Mouse (Mus musculus): ENCODE measurements around the gene Nos3. TPM values are rescaled to one million over a fixed set of nuclear protein-coding genes. Genes with fewer than 3 reads are reported as not detected.

Nos3 gene
- polyA plus RNA-seq, 1 experiment from 2014 or later, result 1.8 TPM

DNA sequence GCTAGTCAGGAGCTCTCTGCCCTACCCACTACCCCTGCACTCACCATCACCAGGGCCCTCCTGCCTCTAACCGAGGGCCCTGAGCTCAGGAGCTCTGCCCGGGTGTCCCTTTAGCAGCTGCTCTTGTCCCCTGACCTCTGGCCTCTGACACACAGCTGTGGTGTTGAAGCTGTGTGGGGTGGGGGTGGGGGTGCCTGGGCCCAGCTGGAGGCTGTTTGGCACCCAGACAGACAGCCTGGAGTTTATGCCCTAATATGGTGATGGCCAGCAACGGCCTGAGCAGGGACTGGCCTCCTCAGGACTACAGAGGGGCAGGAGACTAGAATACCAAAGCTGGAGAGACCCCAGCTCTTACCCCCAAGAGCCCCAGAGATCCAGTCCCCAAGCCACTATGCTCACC is 29.9 kb upstream of the Nos3 start:
- H3K4me2 ChIP-seq (ENCODE audit: low read depth, low read length), result no peak overlapping the region
- no peak overlapping the region for H3K4me3 ChIP-seq (ENCODE audit: low read depth, low read length)
- no peak for ATAC-seq
- H3K9me3 ChIP-seq (ENCODE audit: low read length), result no peaks in the 10 kb centered on the region
- 46% methylated on average over 3 of the region's 3 CpGs for WGBS (ENCODE audit: insufficient replicate concordance)
- no peaks in the 10 kb centered on the region for H3K36me3 ChIP-seq (replicated peaks; ENCODE audit: insufficient read depth, low read length)
- no peak overlapping the region for H3K27ac ChIP-seq (ENCODE audit: low read depth)
- H3K9ac ChIP-seq (replicated peaks), result no peak overlapping the region
- DNase-seq, result no peak
- no peaks in the 10 kb centered on the region; the same call in none of the 2 replicates for H3K27me3 ChIP-seq (ENCODE audit: insufficient read depth, low read length)
- H3K4me1 ChIP-seq (ENCODE audit: insufficient read depth), result no peaks in the 10 kb centered on the region
- TF ChIP-seq EP300 (IDR thresholded peaks at IDR 0.05; ENCODE audit: low read depth), result no peak
- TF ChIP-seq CTCF (IDR thresholded peaks at IDR 0.05; ENCODE audit: low read depth), result no peak

DNA sequence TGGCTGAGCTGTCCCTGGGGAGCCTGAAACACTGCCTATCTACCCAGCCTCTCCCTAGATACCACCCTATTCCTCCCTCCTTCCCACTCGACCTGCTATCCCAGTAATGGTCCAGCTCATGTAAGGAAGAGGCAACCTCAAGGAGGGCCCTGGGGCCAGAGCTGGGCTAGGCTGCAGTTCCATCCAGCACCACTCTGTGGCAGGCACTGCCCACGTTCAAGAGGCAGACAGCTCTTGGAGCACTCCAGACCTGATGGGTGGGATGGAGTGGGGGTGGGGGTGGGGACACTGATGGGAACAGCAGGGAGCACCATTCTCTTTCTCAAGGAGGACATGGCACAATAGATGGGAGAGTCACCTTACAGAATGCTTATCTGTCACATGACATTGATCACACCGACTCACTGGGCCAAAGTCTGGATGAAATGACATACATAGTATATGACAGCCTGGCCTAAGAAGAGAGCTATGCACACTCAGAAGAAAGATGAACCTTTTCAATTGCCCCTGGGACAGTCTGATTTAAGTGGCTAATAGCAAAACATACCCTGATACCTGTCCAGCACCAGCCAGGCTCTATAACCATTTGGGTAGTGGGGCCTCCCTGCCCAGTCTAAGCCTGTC is 28.6 kb upstream of the Nos3 start:
- WGBS (ENCODE audit: insufficient replicate concordance), result 16% methylated on average over 3 of the region's 3 CpGs
- no peak overlapping the region for H3K4me3 ChIP-seq (ENCODE audit: low read depth, low read length)
- peak; percentile 54 for DNase-seq
- H3K9me3 ChIP-seq (ENCODE audit: low read length), result no peaks in the 10 kb centered on the region
- H3K4me2 ChIP-seq (ENCODE audit: low read depth, low read length), result no peak overlapping the region
- H3K27ac ChIP-seq (ENCODE audit: low read depth), result no peak overlapping the region
- H3K27me3 ChIP-seq (ENCODE audit: insufficient read depth, low read length), result no peaks in the 10 kb centered on the region
- no peak overlapping the region for H3K9ac ChIP-seq (replicated peaks)
- no peaks in the 10 kb centered on the region for H3K36me3 ChIP-seq (replicated peaks; ENCODE audit: insufficient read depth, low read length)
- no peak for TF ChIP-seq EP300 (IDR thresholded peaks at IDR 0.05; ENCODE audit: low read depth)
- peak; percentile 74 for TF ChIP-seq CTCF (IDR thresholded peaks at IDR 0.05; ENCODE audit: low read depth)
- no peaks in the 10 kb centered on the region for H3K4me1 ChIP-seq (ENCODE audit: insufficient read depth)
- peak; percentile 54; the same call in 1 of the 2 replicates for ATAC-seq

DNA sequence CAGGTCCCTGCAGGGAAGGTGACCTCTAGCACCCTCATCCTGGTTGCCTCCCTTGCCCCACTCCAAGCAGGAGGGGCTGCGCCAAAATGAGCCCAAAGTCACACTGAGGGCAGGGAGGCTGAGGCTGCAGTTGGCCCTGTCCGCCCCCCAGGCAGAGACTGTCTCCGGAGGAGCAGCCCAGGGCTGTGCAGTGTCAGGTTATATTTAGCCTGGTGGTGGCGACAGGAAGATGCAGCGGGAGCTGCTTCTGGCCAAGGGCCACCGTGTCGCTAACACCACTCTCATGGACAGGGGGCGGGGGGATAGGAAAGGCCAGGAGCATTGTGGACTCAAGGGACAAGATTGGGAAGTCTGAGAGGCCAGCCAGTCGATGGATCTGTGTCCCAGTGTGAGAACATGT is 27.2 kb upstream of the Nos3 start:
- no peaks in the 10 kb centered on the region for H3K9me3 ChIP-seq (ENCODE audit: low read length)
- TF ChIP-seq EP300 (IDR thresholded peaks at IDR 0.05; ENCODE audit: low read depth) (no peak), CTCF (IDR thresholded peaks at IDR 0.05; ENCODE audit: low read depth) (no peak)
- H3K9ac ChIP-seq (replicated peaks), result no peak overlapping the region
- no peak overlapping the region for H3K4me2 ChIP-seq (ENCODE audit: low read depth, low read length)
- WGBS (ENCODE audit: insufficient replicate concordance), result 21% methylated on average over 9 of the region's 9 CpGs
- H3K27ac ChIP-seq (ENCODE audit: low read depth), result no peak overlapping the region
- no peak overlapping the region for H3K4me3 ChIP-seq (ENCODE audit: low read depth, low read length)
- no peak for ATAC-seq
- no peaks in the 10 kb centered on the region for H3K4me1 ChIP-seq (ENCODE audit: insufficient read depth)
- no peaks in the 10 kb centered on the region for H3K36me3 ChIP-seq (replicated peaks; ENCODE audit: insufficient read depth, low read length)
- no peak for DNase-seq
- no peaks in the 10 kb centered on the region for H3K27me3 ChIP-seq (ENCODE audit: insufficient read depth, low read length)

DNA sequence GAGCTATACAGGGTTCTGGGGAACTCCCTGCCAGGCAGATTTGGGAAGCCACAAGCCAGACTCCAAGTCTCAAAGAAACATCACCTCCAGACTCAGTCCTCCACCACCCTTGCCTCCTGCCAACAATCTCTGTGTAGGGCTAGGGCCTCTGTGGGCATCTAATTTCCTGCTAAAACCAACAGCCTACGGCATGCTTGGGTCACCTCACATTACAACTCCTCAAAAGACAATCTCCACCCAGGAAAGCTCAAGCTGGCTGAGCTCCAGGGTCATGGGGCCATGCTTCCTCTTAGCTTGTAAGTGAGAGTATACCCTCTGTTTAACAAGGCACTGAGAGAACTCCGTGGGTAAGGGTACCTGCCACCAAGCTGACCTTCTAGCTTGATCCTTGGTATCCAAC is 26.8 kb upstream of the Nos3 start:
- Histone ChIP-seq H3K36me3 (replicated peaks; ENCODE audit: insufficient read depth, low read length) (no peaks in the 10 kb centered on the region), H3K27ac (ENCODE audit: low read depth) (no peak overlapping the region), H3K4me1 (ENCODE audit: insufficient read depth) (peaks cover 2% of the 10 kb centered on the region; the same call in 1 of the 2 replicates), H3K4me2 (ENCODE audit: low read depth, low read length) (no peak overlapping the region), H3K9ac (replicated peaks) (no peak overlapping the region), H3K27me3 (ENCODE audit: insufficient read depth, low read length) (no peaks in the 10 kb centered on the region), H3K9me3 (ENCODE audit: low read length) (no peaks in the 10 kb centered on the region), H3K4me3 (ENCODE audit: low read depth, low read length) (no peak overlapping the region)
- WGBS (ENCODE audit: insufficient replicate concordance), result 42% methylated on average over 2 of the region's 2 CpGs
- DNase-seq (no peak), ATAC-seq (no peak)
- TF ChIP-seq CTCF (IDR thresholded peaks at IDR 0.05; ENCODE audit: low read depth) (no peak), EP300 (IDR thresholded peaks at IDR 0.05; ENCODE audit: low read depth) (no peak)

DNA sequence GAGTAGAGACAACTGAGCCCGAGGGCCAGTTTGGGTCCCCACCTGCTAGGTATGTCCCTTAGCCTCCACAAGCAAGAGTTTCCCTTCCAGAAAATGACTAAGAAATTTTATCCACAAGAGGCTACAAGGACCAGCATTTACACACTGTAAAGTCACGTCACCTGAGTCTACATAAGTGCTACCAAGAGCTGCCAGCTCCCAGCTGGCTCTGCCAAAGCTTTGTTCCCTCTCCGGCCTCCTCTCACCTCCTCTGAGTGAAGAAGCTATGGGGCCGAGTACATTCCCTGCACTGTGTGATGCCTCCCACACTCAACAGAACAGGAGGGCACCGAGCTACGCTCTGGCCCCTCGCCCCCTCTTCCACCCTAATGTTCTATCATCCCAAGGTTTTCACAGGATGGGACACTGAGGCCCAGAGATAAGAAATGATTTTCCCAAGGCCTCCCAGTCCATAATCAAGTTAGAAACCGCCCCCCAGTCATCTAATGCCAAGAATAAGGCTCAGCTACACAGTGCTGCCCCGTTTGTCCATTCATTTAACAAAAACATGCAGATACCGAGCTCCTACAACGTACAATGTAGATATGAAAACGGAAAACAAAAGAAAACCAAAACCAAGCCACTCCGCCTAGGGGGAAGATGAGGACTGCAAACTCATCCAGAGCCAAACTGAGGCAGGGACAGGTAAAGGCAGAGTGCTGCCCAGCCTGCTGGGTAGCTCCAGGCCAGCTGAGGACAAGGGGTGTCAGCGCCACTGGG is 22.2 kb upstream of the Nos3 start:
- Histone ChIP-seq H3K9me3 (ENCODE audit: low read length) (no peaks in the 10 kb centered on the region), H3K4me2 (ENCODE audit: low read depth, low read length) (no peak overlapping the region), H3K4me1 (ENCODE audit: insufficient read depth) (peaks cover 18% of the 10 kb centered on the region), H3K9ac (replicated peaks) (no peak overlapping the region), H3K36me3 (replicated peaks; ENCODE audit: insufficient read depth, low read length) (no peaks in the 10 kb centered on the region), H3K27ac (ENCODE audit: low read depth) (no peak overlapping the region), H3K27me3 (ENCODE audit: insufficient read depth, low read length) (0 out of 2 replicates have a peak, but pooled peaks cover under 1% of the 10 kb centered on the region), H3K4me3 (ENCODE audit: low read depth, low read length) (no peak overlapping the region)
- TF ChIP-seq EP300 (IDR thresholded peaks at IDR 0.05; ENCODE audit: low read depth) (no peak), CTCF (IDR thresholded peaks at IDR 0.05; ENCODE audit: low read depth) (no peak)
- WGBS (ENCODE audit: insufficient replicate concordance), result 64% methylated on average over 14 of the region's 14 CpGs
- no peak for DNase-seq
- ATAC-seq, result no peak

DNA sequence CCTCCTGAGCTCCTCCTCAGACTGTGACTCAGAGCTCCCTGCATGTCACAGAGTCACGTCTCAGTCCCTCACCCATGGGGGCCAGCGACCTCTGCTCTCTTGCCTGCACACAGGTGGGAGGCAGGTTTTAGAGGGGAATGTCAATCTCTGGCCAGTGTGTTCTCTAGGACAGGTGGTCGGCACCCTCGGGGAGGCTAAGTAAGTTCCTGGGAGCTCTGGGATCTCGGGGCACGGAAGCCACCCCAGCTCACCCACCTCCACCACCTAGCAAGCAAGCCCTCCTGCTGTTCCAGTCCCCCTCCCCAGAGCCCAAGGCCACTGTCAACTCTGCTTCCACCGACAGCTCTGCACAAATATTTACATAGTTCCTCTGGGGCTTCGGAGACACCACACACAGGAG is 21.6 kb upstream of the Nos3 start:
- WGBS (ENCODE audit: insufficient replicate concordance), result 53% methylated on average over 8 of the region's 8 CpGs
- no peak overlapping the region for H3K27ac ChIP-seq (ENCODE audit: low read depth)
- H3K36me3 ChIP-seq (replicated peaks; ENCODE audit: insufficient read depth, low read length), result no peaks in the 10 kb centered on the region
- no peak for TF ChIP-seq CTCF (IDR thresholded peaks at IDR 0.05; ENCODE audit: low read depth)
- no peak for TF ChIP-seq EP300 (IDR thresholded peaks at IDR 0.05; ENCODE audit: low read depth)
- H3K9ac ChIP-seq (replicated peaks), result no peak overlapping the region
- no peaks in the 10 kb centered on the region for H3K9me3 ChIP-seq (ENCODE audit: low read length)
- no peak for DNase-seq
- peaks cover 19% of the 10 kb centered on the region for H3K4me1 ChIP-seq (ENCODE audit: insufficient read depth)
- H3K4me3 ChIP-seq (ENCODE audit: low read depth, low read length), result no peak overlapping the region
- H3K4me2 ChIP-seq (ENCODE audit: low read depth, low read length), result no peak overlapping the region
- ATAC-seq, result no peak
- H3K27me3 ChIP-seq (ENCODE audit: insufficient read depth, low read length), result peaks cover 3% of the 10 kb centered on the region; the same call in 1 of the 2 replicates

Measured in liver, postnatal 0 days (tissue).